Mouse (Mus musculus): ENCODE measurements at regions not wholly inside any gene's neighbourhood (a gene's known extent, or its start where the extent isn't known, plus 50 kb on each side); places are given as distances from the start of the nearest gene placed in this dataset.
"Not testable (repeated sequence)": the region's sequence is repeated elsewhere in the genome, so short reads cannot be mapped to it uniquely, and the experiment has no call there.

GRCm38 (mm10) chr5:76081379-76081778, 58.7 kb upstream of the Srd5a3 start:
- not testable (repeated sequence) for DNase-seq (ENCODE audit: low read depth)

- TF ChIP-seq POLR2A (IDR thresholded peaks at IDR 0.05; ENCODE audit: borderline replicate concordance, extremely low read depth, insufficient read depth, insufficient read length, poor library complexity, severe bottlenecking) (no peak), CTCF (IDR thresholded peaks at IDR 0.05; ENCODE audit: borderline replicate concordance, extremely low read depth, insufficient read depth, insufficient read length) (no peak)
- peak; percentile 46 for DNase-seq (ENCODE audit: low read depth)
Observed at GRCm38 (mm10) chr5:76080429-76080828, 59.6 kb upstream of the Srd5a3 start.

- TF ChIP-seq POLR2A (IDR thresholded peaks at IDR 0.05; ENCODE audit: borderline replicate concordance, extremely low read depth, insufficient read depth, insufficient read length, poor library complexity, severe bottlenecking) (no peak), CTCF (IDR thresholded peaks at IDR 0.05; ENCODE audit: borderline replicate concordance, extremely low read depth, insufficient read depth, insufficient read length) (no peak)
- DNase-seq (ENCODE audit: low read depth), result peak; percentile 55
Observed at GRCm38 (mm10) chr5:76079204-76080025, 60.7 kb upstream of the Srd5a3 start.

GRCm38 (mm10) chr5:76078485-76078884, 61.6 kb upstream of the Srd5a3 start:
- no peak for DNase-seq (ENCODE audit: low read depth)
- TF ChIP-seq CTCF (IDR thresholded peaks at IDR 0.05; ENCODE audit: borderline replicate concordance, extremely low read depth, insufficient read depth, insufficient read length) (no peak), POLR2A (IDR thresholded peaks at IDR 0.05; ENCODE audit: borderline replicate concordance, extremely low read depth, insufficient read depth, insufficient read length, poor library complexity, severe bottlenecking) (no peak)

GRCm38 (mm10) chr5:76076283-76076682, 63.8 kb upstream of the Srd5a3 start:
- TF ChIP-seq POLR2A (IDR thresholded peaks at IDR 0.05; ENCODE audit: borderline replicate concordance, extremely low read depth, insufficient read depth, insufficient read length, poor library complexity, severe bottlenecking) (no peak), CTCF (IDR thresholded peaks at IDR 0.05; ENCODE audit: borderline replicate concordance, extremely low read depth, insufficient read depth, insufficient read length) (no peak)

GRCm38 (mm10) chr5:76075401-76075800, 64.7 kb upstream of the Srd5a3 start:
- no peak for TF ChIP-seq CTCF (IDR thresholded peaks at IDR 0.05; ENCODE audit: borderline replicate concordance, extremely low read depth, insufficient read depth, insufficient read length)
- DNase-seq (ENCODE audit: low read depth), result peak; percentile 44

More at GRCm38 (mm10) chr5:76076283-76076682, 63.8 kb upstream of the Srd5a3 start:
- DNase-seq (ENCODE audit: low read depth), result no peak

- TF ChIP-seq CTCF (IDR thresholded peaks at IDR 0.05; ENCODE audit: borderline replicate concordance, extremely low read depth, insufficient read depth, insufficient read length) (no peak), POLR2A (IDR thresholded peaks at IDR 0.05; ENCODE audit: borderline replicate concordance, extremely low read depth, insufficient read depth, insufficient read length, poor library complexity, severe bottlenecking) (no peak)
- DNase-seq (ENCODE audit: low read depth), result no peak
Observed at GRCm38 (mm10) chr5:76067881-76068280, 72.2 kb upstream of the Srd5a3 start.

GRCm38 (mm10) chr5:76067231-76067630, 72.8 kb upstream of the Srd5a3 start:
- TF ChIP-seq CTCF (IDR thresholded peaks at IDR 0.05; ENCODE audit: borderline replicate concordance, extremely low read depth, insufficient read depth, insufficient read length) (no peak), POLR2A (IDR thresholded peaks at IDR 0.05; ENCODE audit: borderline replicate concordance, extremely low read depth, insufficient read depth, insufficient read length, poor library complexity, severe bottlenecking) (no peak)

GRCm38 (mm10) chr5:76065789-76066188, 74.3 kb upstream of the Srd5a3 start:
- no peak for DNase-seq (ENCODE audit: low read depth)
- TF ChIP-seq POLR2A (IDR thresholded peaks at IDR 0.05; ENCODE audit: borderline replicate concordance, extremely low read depth, insufficient read depth, insufficient read length, poor library complexity, severe bottlenecking) (no peak), CTCF (IDR thresholded peaks at IDR 0.05; ENCODE audit: borderline replicate concordance, extremely low read depth, insufficient read depth, insufficient read length) (no peak)

More at GRCm38 (mm10) chr5:76067231-76067630, 72.8 kb upstream of the Srd5a3 start:
- DNase-seq (ENCODE audit: low read depth), result no peak

GRCm38 (mm10) chr5:76065227-76065626, 74.8 kb upstream of the Srd5a3 start:
- DNase-seq (ENCODE audit: low read depth), result no peak
- TF ChIP-seq POLR2A (IDR thresholded peaks at IDR 0.05; ENCODE audit: borderline replicate concordance, extremely low read depth, insufficient read depth, insufficient read length, poor library complexity, severe bottlenecking), result no peak
- no peak for TF ChIP-seq CTCF (IDR thresholded peaks at IDR 0.05; ENCODE audit: borderline replicate concordance, extremely low read depth, insufficient read depth, insufficient read length)

DNA sequence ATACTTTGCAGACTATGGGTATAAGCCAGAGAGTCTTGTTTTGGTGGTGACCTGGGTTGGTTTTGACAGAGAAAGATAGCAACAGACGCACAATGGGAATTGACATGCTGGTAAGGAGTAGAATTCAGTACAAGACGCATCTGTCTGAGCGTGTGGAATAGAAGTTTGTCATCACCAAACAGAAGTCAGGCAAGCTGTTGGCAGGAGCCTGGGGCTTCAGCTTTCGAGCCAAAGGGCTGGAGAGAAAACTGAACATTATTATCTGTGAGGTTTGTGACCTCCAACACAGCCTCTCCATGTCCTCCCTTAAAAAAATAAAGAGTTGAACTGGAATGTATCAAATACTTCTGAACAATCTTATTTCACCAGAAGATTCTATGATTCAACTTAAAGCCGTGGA, 75.4 kb upstream of the Srd5a3 start:
- no peak for DNase-seq (ENCODE audit: low read depth)
- TF ChIP-seq POLR2A (IDR thresholded peaks at IDR 0.05; ENCODE audit: borderline replicate concordance, extremely low read depth, insufficient read depth, insufficient read length, poor library complexity, severe bottlenecking) (no peak), CTCF (IDR thresholded peaks at IDR 0.05; ENCODE audit: borderline replicate concordance, extremely low read depth, insufficient read depth, insufficient read length) (no peak)

- no peak for DNase-seq (ENCODE audit: low read depth)
- TF ChIP-seq CTCF (IDR thresholded peaks at IDR 0.05; ENCODE audit: borderline replicate concordance, extremely low read depth, insufficient read depth, insufficient read length), result no peak
- no peak for TF ChIP-seq POLR2A (IDR thresholded peaks at IDR 0.05; ENCODE audit: borderline replicate concordance, extremely low read depth, insufficient read depth, insufficient read length, poor library complexity, severe bottlenecking)
Observed at GRCm38 (mm10) chr5:76063473-76063872, 76.6 kb upstream of the Srd5a3 start.
